Mouse (Mus musculus): ENCODE measurements around the gene Ntsr2. TPM values are rescaled to one million over a fixed set of nuclear protein-coding genes. Genes with fewer than 3 reads are reported as not detected.
"Not testable (repeated sequence)": the region's sequence is repeated elsewhere in the genome, so short reads cannot be mapped to it uniquely, and the experiment has no call there.

Ntsr2 gene
- polyA plus RNA-seq, 1 experiment from 2014 or later = not detected

- Histone ChIP-seq H3K27me3 (replicated peaks; ENCODE audit: low read depth, poor library complexity, severe bottlenecking) (peaks cover 43% of the 10 kb centered on the region), H3K9me3 (no peaks in the 10 kb centered on the region), H3K4me1 (peaks cover 7% of the 10 kb centered on the region; the same call in 1 of the 2 replicates), H3K27ac (replicated peaks) (no peak overlapping the region), H3K36me3 (replicated peaks) (no peaks in the 10 kb centered on the region), H3K4me3 (no peak overlapping the region)
- WGBS = 84% methylated on average over 5 of the region's 5 CpGs
- DNase-seq (ENCODE audit: low spot score) = no peak
Measured at GRCm38 (mm10) chr12:16656906-16657875, 4.0 kb downstream of the Ntsr2 start.

- Histone ChIP-seq H3K4me1 (peaks cover 13% of the 10 kb centered on the region; the same call in 1 of the 2 replicates), H3K27me3 (replicated peaks; ENCODE audit: low read depth, poor library complexity, severe bottlenecking) (0 out of 2 replicates have a peak, but pooled peaks cover 4% of the 10 kb centered on the region), H3K36me3 (replicated peaks) (no peaks in the 10 kb centered on the region), H3K4me3 (no peak overlapping the region), H3K27ac (replicated peaks) (no peak overlapping the region), H3K9me3 (no peaks in the 10 kb centered on the region)
- no peak for DNase-seq (ENCODE audit: low spot score)
- WGBS = 88% methylated on average over 10 of the region's 10 CpGs
Measured at GRCm38 (mm10) chr12:16661459-16661858, 8.3 kb downstream of the Ntsr2 start.

- Histone ChIP-seq H3K4me1 (peaks cover 13% of the 10 kb centered on the region; the same call in 1 of the 2 replicates), H3K27ac (replicated peaks) (no peak overlapping the region), H3K27me3 (replicated peaks; ENCODE audit: low read depth, poor library complexity, severe bottlenecking) (no peaks in the 10 kb centered on the region), H3K36me3 (replicated peaks) (no peaks in the 10 kb centered on the region), H3K4me3 (no peak overlapping the region), H3K9me3 (no peaks in the 10 kb centered on the region)
- DNase-seq (ENCODE audit: low spot score) = no peak
- 83% methylated on average over 2 of the region's 2 CpGs for WGBS
Measured at GRCm38 (mm10) chr12:16661936-16662335, 8.8 kb downstream of the Ntsr2 start.

GRCm38 (mm10) chr12:16662955-16663585 lies 9.9 kb downstream of the Ntsr2 start:
- Histone ChIP-seq H3K27me3 (replicated peaks; ENCODE audit: low read depth, poor library complexity, severe bottlenecking) (no peaks in the 10 kb centered on the region), H3K36me3 (replicated peaks) (no peaks in the 10 kb centered on the region), H3K4me1 (peaks cover 13% of the 10 kb centered on the region; the same call in 1 of the 2 replicates), H3K4me3 (no peak overlapping the region), H3K9me3 (no peaks in the 10 kb centered on the region), H3K27ac (replicated peaks) (no peak overlapping the region)
- WGBS = 75% methylated on average over 6 of the region's 6 CpGs
- no peak for DNase-seq (ENCODE audit: low spot score)

- Histone ChIP-seq H3K27ac (replicated peaks) (no peak overlapping the region), H3K4me1 (peaks cover 17% of the 10 kb centered on the region), H3K36me3 (replicated peaks) (peaks cover 6% of the 10 kb centered on the region; the same call in 1 of the 2 replicates), H3K27me3 (replicated peaks; ENCODE audit: low read depth, poor library complexity, severe bottlenecking) (no peaks in the 10 kb centered on the region), H3K9me3 (no peaks in the 10 kb centered on the region), H3K4me3 (no peak overlapping the region)
- 6% methylated on average over 2 of the region's 2 CpGs for WGBS
- DNase-seq (ENCODE audit: low spot score) = peak; percentile 65
Measured at GRCm38 (mm10) chr12:16665022-16665421, 11.8 kb downstream of the Ntsr2 start.

- Histone ChIP-seq H3K4me3 (no peak overlapping the region), H3K27me3 (replicated peaks; ENCODE audit: low read depth, poor library complexity, severe bottlenecking) (no peaks in the 10 kb centered on the region), H3K36me3 (replicated peaks) (peaks cover 47% of the 10 kb centered on the region), H3K4me1 (peaks cover 17% of the 10 kb centered on the region), H3K9me3 (no peaks in the 10 kb centered on the region), H3K27ac (replicated peaks) (no peak overlapping the region)
- peak; percentile 22 for DNase-seq (ENCODE audit: low spot score)
- WGBS = 70% methylated on average over 3 of the region's 3 CpGs
Measured at GRCm38 (mm10) chr12:16669176-16669575, 16.0 kb downstream of the Ntsr2 start.

GRCm38 (mm10) chr12:16672246-16672645 lies 19.1 kb downstream of the Ntsr2 start:
- Histone ChIP-seq H3K4me1 (peaks cover 4% of the 10 kb centered on the region), H3K9me3 (no peaks in the 10 kb centered on the region), H3K4me3 (no peak overlapping the region), H3K27me3 (replicated peaks; ENCODE audit: low read depth, poor library complexity, severe bottlenecking) (no peaks in the 10 kb centered on the region), H3K36me3 (replicated peaks) (peaks cover 77% of the 10 kb centered on the region), H3K27ac (replicated peaks) (no peak overlapping the region)
- WGBS = 93% methylated on average over 10 of the region's 10 CpGs
- no peak for DNase-seq (ENCODE audit: low spot score)

GRCm38 (mm10) chr12:16690631-16691030 lies 37.4 kb downstream of the Ntsr2 start:
- no peaks in the 10 kb centered on the region for H3K4me1 ChIP-seq
- no peak overlapping the region for H3K27ac ChIP-seq (replicated peaks)
- H3K36me3 ChIP-seq (replicated peaks) = peaks cover 80% of the 10 kb centered on the region
- H3K27me3 ChIP-seq (replicated peaks; ENCODE audit: low read depth, poor library complexity, severe bottlenecking) = no peaks in the 10 kb centered on the region
- DNase-seq (ENCODE audit: low spot score) = no peak
- 94% methylated on average over 9 of the region's 9 CpGs for WGBS
- no peaks in the 10 kb centered on the region for H3K9me3 ChIP-seq
- H3K4me3 ChIP-seq = no peak overlapping the region

- Histone ChIP-seq H3K9me3 (no peaks in the 10 kb centered on the region), H3K27me3 (replicated peaks; ENCODE audit: low read depth, poor library complexity, severe bottlenecking) (no peaks in the 10 kb centered on the region), H3K27ac (replicated peaks) (no peak overlapping the region), H3K36me3 (replicated peaks) (peaks cover 89% of the 10 kb centered on the region), H3K4me3 (no peak overlapping the region), H3K4me1 (no peaks in the 10 kb centered on the region)
- DNase-seq (ENCODE audit: low spot score) = peak; percentile 21
- WGBS = 60% methylated on average over 5 of the region's 5 CpGs
Measured at GRCm38 (mm10) chr12:16694783-16695182, 41.6 kb downstream of the Ntsr2 start.

GRCm38 (mm10) chr12:16695252-16695651 lies 42.1 kb downstream of the Ntsr2 start:
- DNase-seq (ENCODE audit: low spot score); H3K4me1 ChIP-seq; H3K9me3 ChIP-seq; H3K27ac ChIP-seq (replicated peaks); H3K4me3 ChIP-seq; H3K27me3 ChIP-seq (replicated peaks; ENCODE audit: low read depth, poor library complexity, severe bottlenecking): not testable (repeated sequence)
- peaks cover 90% of the 10 kb centered on the region for H3K36me3 ChIP-seq (replicated peaks)
- 93% methylated on average over 8 of the region's 8 CpGs for WGBS

- H3K9me3 ChIP-seq = no peaks in the 10 kb centered on the region
- H3K4me1 ChIP-seq = no peaks in the 10 kb centered on the region
- H3K36me3 ChIP-seq (replicated peaks) = peaks cover 90% of the 10 kb centered on the region
- no peak overlapping the region for H3K4me3 ChIP-seq
- no peak for DNase-seq (ENCODE audit: low spot score)
- H3K27me3 ChIP-seq (replicated peaks; ENCODE audit: low read depth, poor library complexity, severe bottlenecking) = no peaks in the 10 kb centered on the region
- 90% methylated on average over 13 of the region's 13 CpGs for WGBS
- no peak overlapping the region for H3K27ac ChIP-seq (replicated peaks)
Measured at GRCm38 (mm10) chr12:16696146-16696545, 43.0 kb downstream of the Ntsr2 start.

GRCm38 (mm10) chr12:16698691-16699090 lies 45.5 kb downstream of the Ntsr2 start:
- H3K4me3 ChIP-seq = no peak overlapping the region
- H3K27me3 ChIP-seq (replicated peaks; ENCODE audit: low read depth, poor library complexity, severe bottlenecking) = no peaks in the 10 kb centered on the region
- 92% methylated on average over 1 of the region's 1 CpGs for WGBS
- peaks cover 91% of the 10 kb centered on the region for H3K36me3 ChIP-seq (replicated peaks)
- H3K9me3 ChIP-seq = no peaks in the 10 kb centered on the region
- H3K4me1 ChIP-seq = no peaks in the 10 kb centered on the region
- no peak for DNase-seq (ENCODE audit: low spot score)
- H3K27ac ChIP-seq (replicated peaks) = no peak overlapping the region
